Mouse (Mus musculus) heart, postnatal 14 days (tissue): ENCODE results near the gene Lmnb2. TPM values are rescaled to one million over a fixed set of nuclear protein-coding genes. Genes with fewer than 3 reads are reported as not detected.

Experiments used
- DNase-seq, 2 experiments: peaks; one replicate each; pipeline ENCODE4 v3.0.0; 2021 to 2022
- intact Hi-C: fragments of 180-260 bp; cut with DNase I; formaldehyde crosslinking; loops from one replicate; pipeline ENCODE4 v1.15.1; 2025
- total RNA-seq, 2 experiments: library from RNA; stranded (reverse); gene quantifications; 2 replicates each; pipeline ENCODE4 v1.2.3; 2021

The Lmnb2 gene
- total RNA-seq, 2 experiments from 2014 or later = 5.1 to 7.0 TPM

GRCm38 (mm10) chr10:80862305-80862704 is 55.7 kb downstream of the Lmnb2 start:
- no peak for DNase-seq
- intact Hi-C loops = no loop called here

DNA sequence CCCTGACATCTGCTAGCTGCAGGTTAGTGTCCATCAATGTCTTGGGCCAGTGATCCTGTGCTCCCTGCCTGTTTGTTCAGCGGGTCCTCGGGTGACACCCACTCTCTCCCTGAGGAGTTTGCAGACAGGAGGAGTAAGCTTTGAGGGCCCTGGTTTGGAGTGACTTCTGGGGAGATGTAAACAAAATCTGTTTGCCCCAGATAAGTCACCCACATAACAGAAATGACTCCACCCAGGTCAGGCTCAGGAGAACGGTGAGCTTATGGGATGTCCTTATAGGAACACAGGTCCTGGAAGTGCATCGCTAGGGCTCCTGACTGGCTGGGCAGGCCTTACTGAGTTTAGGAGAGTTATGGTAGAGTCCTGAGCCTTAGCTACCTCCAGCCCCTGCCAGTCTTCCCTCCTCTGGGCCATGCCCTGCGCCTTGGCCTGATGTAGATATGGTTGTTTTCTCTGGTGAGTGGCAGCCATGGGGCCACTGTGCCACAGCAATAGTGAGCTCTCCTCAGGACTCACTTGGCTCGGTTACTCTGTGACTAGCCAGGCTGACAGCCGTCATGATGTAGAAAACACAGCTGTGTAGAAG is 59.6 kb downstream of the Lmnb2 start:
- DNase-seq = no peak
- intact Hi-C loops = no loop called here

- intact Hi-C loops = no loop called here
- no peak for DNase-seq
Measured at GRCm38 (mm10) chr10:80857848-80858247, 60.2 kb downstream of the Lmnb2 start.

DNA sequence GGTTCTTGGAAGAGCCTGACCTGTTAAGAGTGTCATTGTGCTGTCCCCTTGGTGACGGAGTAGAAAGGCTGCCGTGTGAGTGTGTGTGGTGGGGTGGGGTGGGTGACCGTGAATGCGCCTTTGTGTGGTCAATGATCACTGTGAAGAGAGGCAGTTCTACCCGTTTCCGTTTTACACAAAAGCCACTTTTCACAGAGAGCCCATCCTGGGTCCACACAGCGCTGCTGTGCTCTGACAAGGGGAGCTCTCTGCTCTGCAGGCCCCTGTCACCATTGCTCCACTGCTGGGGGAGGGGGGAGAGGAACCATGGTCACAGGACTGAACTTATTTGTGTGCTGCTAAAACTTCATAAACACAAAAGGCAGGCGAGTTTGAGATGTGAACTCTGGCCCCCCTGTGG is 60.7 kb downstream of the Lmnb2 start:
- intact Hi-C loops = no loop called here
- no peak for DNase-seq

DNA sequence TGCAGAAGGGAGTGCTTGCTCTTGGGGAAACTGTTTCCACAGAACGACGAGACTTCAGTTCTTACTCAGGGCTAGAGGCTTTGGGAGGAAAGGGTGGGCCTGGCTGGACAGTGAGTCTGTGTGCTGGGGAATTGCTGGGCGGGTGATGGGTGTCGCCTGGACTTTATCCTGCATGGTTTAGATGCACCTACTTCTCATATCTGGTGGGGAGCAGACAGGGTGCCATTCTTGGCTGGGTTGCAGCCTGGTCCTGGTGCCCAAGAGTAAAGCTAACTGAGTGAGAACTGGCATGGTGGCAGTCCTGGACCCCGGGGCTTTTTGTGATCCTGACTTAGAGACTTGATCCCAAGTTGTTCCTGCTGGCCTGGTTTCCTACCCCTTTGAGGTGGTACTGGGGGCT is 61.1 kb downstream of the Lmnb2 start:
- DNase-seq = no peak
- intact Hi-C loops = no loop called here

DNA sequence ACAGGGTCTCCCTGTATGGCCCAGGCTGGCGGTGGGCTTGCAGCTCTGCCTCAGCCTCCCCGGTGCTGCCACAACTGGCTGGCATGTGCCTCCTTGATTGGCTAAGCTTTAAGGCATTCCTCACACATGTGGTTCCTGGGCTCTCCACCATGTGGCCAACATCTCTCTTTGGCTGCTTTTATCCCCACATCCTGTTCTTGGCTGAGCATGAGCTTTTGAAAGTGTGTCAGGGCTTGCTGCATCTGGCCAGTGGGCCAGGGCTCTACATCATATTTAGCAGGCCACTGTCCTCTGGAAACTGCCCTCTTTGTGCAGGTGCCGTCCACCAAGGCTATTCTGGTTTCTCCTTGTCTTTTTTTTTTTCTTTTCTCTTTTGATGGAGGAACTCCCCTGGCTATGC is 61.8 kb downstream of the Lmnb2 start:
- DNase-seq = peak in 1 of 2 experiments; percentile 25
- intact Hi-C loops = no loop called here

- peak in 1 of 2 experiments; percentile 18 for DNase-seq
- intact Hi-C loops = loop anchor here (2.0 kb wide), 1 partner anchor 23 kb away; no protein-coding TSS in a partner anchor
Measured at GRCm38 (mm10) chr10:80855749-80856073, 62.3 kb downstream of the Lmnb2 start.

DNA sequence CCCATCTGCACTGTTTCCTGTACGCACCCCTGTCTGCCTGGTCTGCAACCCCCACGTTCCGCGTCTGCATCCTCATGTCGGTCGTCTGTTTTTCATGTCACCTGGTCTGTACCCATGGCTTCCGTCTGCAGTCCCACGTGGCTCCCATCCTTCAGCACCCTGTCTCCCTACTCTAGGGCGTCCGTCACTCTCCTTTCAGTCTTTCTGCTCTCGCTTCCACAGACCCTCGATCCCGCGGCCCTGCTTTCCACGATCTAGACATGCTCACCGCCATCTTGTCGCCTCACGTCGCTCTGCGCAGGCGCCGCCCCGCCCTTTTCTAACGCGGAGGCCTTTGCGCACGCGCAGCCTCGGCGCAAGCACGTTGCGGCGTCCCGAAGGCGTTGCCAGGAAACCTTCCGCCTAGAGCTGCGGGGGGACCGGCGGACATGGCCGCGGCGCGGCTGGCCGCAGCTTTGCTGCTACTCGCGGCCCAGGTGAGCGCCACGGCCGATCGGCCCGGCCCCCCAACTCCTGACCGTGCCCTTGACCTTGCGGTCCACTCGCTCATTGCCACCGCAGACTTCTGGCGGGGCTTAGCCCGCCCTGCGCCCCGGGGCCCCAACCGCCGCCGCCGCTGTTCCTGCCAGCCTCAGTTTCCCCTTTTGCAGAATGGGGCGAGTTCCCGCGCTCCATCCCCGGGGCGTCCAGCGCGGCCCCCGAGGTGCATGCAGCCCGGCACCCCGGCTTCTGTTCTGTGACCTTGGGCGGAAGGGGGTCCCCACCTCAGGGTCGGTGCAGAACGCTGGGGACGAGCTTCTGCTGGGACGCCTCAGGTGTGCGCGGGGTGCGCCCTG is 62.9 kb downstream of the Lmnb2 start, which contains the start of the genes Lsm7 and Sppl2b:
Lsm7 (minus strand) TSS at position 297 of the 836 bp plus-strand sequence.
Sppl2b (plus strand) TSS at position 363 of the 836 bp plus-strand sequence.
- peak; percentile 99 to 100 for DNase-seq
- intact Hi-C loops = loop anchor here (2.0 kb wide), 1 partner anchor 22 kb away; no protein-coding TSS in a partner anchor

Other genes with a start within 250 kb of the Lmnb2 start
- gene Mknk2, start 240.1 kb downstream of the Lmnb2 start, total RNA-seq = 100 to 1,000 TPM; 166 to 169 TPM
- gene Mob3a, start 216.3 kb downstream of the Lmnb2 start, total RNA-seq = 10 to 100 TPM in 1 of 2 experiments, 1 to 10 TPM in 1; 7.0 to 11.4 TPM
- gene Izumo4, start 216.1 kb downstream of the Lmnb2 start, total RNA-seq = 1 to 10 TPM; 4.5 to 4.9 TPM
- 10 to 100 TPM; 44.6 to 47.8 TPM for gene Ap3d1, start 176.0 kb downstream of the Lmnb2 start, total RNA-seq
- 10 to 100 TPM; 55.1 to 56.3 TPM for gene Dot1l, start 163.0 kb downstream of the Lmnb2 start, total RNA-seq
- gene Sf3a2, start 120.0 kb downstream of the Lmnb2 start, total RNA-seq = 10 to 100 TPM; 27.0 to 31.6 TPM
- gene Plekhj1, start 119.6 kb downstream of the Lmnb2 start, total RNA-seq = 10 to 100 TPM; 35.7 to 36.3 TPM
- under 1 TPM; 0.56 to 0.65 TPM for gene Amh, start 113.0 kb downstream of the Lmnb2 start, total RNA-seq
- not detected for gene Jsrp1, start 104.7 kb downstream of the Lmnb2 start, total RNA-seq
- 100 to 1,000 TPM; 893 to 962 TPM for gene Oaz1, start 91.6 kb downstream of the Lmnb2 start, total RNA-seq
- gene Lingo3, start 74.2 kb downstream of the Lmnb2 start, total RNA-seq = 1 to 10 TPM; 4.2 to 5.7 TPM
- 10 to 100 TPM; 21.3 to 28.3 TPM for gene Lsm7, start 63.0 kb downstream of the Lmnb2 start, total RNA-seq
- gene Sppl2b, start 63.0 kb downstream of the Lmnb2 start, total RNA-seq = 10 to 100 TPM; 26.6 to 28.5 TPM
- not detected for gene Tmprss9, start 46.4 kb downstream of the Lmnb2 start, total RNA-seq
- 100 to 1,000 TPM; 145 to 161 TPM for gene Timm13, start 17.3 kb downstream of the Lmnb2 start, total RNA-seq
- 10 to 100 TPM; 13.6 to 17.2 TPM for gene Gadd45b, start 11.8 kb upstream of the Lmnb2 start, total RNA-seq
- gene Gng7, start 96.7 kb upstream of the Lmnb2 start, total RNA-seq = under 1 TPM; 0.27 to 0.31 TPM
- gene Diras1, start 107.4 kb upstream of the Lmnb2 start, total RNA-seq = under 1 TPM in 1 of 2 experiments, not detected in 1; 0.10 TPM
- 10 to 100 TPM; 13.6 to 14.8 TPM for gene Slc39a3, start 119.2 kb upstream of the Lmnb2 start, total RNA-seq
- gene Sgta, start 141.9 kb upstream of the Lmnb2 start, total RNA-seq = 10 to 100 TPM; 91.5 to 93.3 TPM
- gene Thop1, start 151.8 kb upstream of the Lmnb2 start, total RNA-seq = 10 to 100 TPM; 10.3 to 10.9 TPM
- gene Creb3l3, start 180.6 kb upstream of the Lmnb2 start, total RNA-seq = under 1 TPM; 0.69 to 0.90 TPM
- 100 to 1,000 TPM; 115 to 122 TPM for gene Map2k2, start 187.7 kb upstream of the Lmnb2 start, total RNA-seq
- 10 to 100 TPM; 40.8 to 43.2 TPM for gene Zbtb7a, start 217.0 kb upstream of the Lmnb2 start, total RNA-seq
- 10 to 100 TPM; 15.2 to 18.3 TPM for gene Pias4, start 249.7 kb upstream of the Lmnb2 start, total RNA-seq